Comparison of ENCODE assay signal across 21 mouse cellular contexts in genomic region chr3:105169117-105169516, GRCm38 (mm10).
DNase-seq lines count a peak whose midpoint lies in the region; ATAC-seq and TF ChIP-seq lines count a peak whose summit lies in the region.
"Had no signal": no experiment of that assay in that cellular context is flagged by ENCODE, and none has a peak within 500 bp of the region (broad histone marks: within the 10 kb centered on the region; RNA-seq: fewer than 3 reads in every experiment).

No protein-coding gene starts in this region.

- TF ChIP-seq EP300 in lung, postnatal 0 days (IDR thresholded peaks at IDR 0.05): no peak

- WGBS in lung, postnatal 0 days: 46% methylated on average over 4 of the region's 4 CpGs
- WGBS in hindbrain, postnatal 0 days: 19% methylated on average over 4 of the region's 4 CpGs

- no peak overlapping the region for H3K4me2 ChIP-seq in lung, postnatal 0 days (replicated peaks; ENCODE audit: low read depth, low read length)
- H3K4me2 ChIP-seq in hindbrain, postnatal 0 days (ENCODE audit: low read depth, low read length): no peak overlapping the region
- H3K4me2 ChIP-seq: forebrain, embryonic 12.5 days; heart, embryonic 13.5 days; lung, embryonic 14.5 days had no signal

- H3K4me3 ChIP-seq in lung, postnatal 0 days (ENCODE audit: low read depth, low read length): no peak overlapping the region
- no peak overlapping the region for H3K4me3 ChIP-seq in hindbrain, postnatal 0 days (ENCODE audit: low read length)
- H3K4me3 ChIP-seq: forebrain, embryonic 12.5 days; heart, embryonic 13.5 days; myocyte had no signal

- H3K36me3 ChIP-seq in lung, postnatal 0 days (ENCODE audit: insufficient read depth, low read length): no peaks in the 10 kb centered on the region
- no peaks in the 10 kb centered on the region for H3K36me3 ChIP-seq in hindbrain, postnatal 0 days (ENCODE audit: insufficient read depth, low read length)
- H3K36me3 ChIP-seq: forebrain, embryonic 12.5 days; heart, embryonic 13.5 days had no signal

- no peak overlapping the region for H3K27ac ChIP-seq in lung, postnatal 0 days (ENCODE audit: low read length)
- peak overlapping the region; percentile 36; the same call in 1 of the 2 replicates for H3K27ac ChIP-seq in hindbrain, postnatal 0 days
- H3K27ac ChIP-seq: forebrain, embryonic 12.5 days; heart, embryonic 13.5 days had no signal

- peak; percentile 84 for DNase-seq in heart, adult 11 months
- no peak for DNase-seq in heart, adult 9 months (ENCODE audit: low spot score in 2 of 2)
- peak; percentile 41 for DNase-seq in lung, postnatal 10 days
- no peak for DNase-seq in lung, postnatal 0 days (ENCODE audit: low spot score)
- DNase-seq in brain, adult 2 months (ENCODE audit: low read depth, low spot score): peak; percentile 34
- peak; percentile 46 for DNase-seq in hindbrain, postnatal 0 days (ENCODE audit: low spot score)
- DNase-seq in spleen, adult 12 weeks (ENCODE audit: low spot score): no peak
- DNase-seq: adrenal gland, postnatal 25 days; B cell, adult 2 months; cerebellum, adult 9-11 months; heart, postnatal 36 days; lung, embryonic 14.5 days; right cerebral cortex, adult 18-20 months; spleen, adult 18-20 months; thymus, adult 2 months had no signal

- no peaks in the 10 kb centered on the region for H3K27me3 ChIP-seq in lung, postnatal 0 days (replicated peaks; ENCODE audit: insufficient read depth, low read length)
- H3K27me3 ChIP-seq in hindbrain, postnatal 0 days (ENCODE audit: insufficient read depth, low read length): no peaks in the 10 kb centered on the region
- H3K27me3 ChIP-seq: forebrain, embryonic 12.5 days; heart, embryonic 13.5 days had no signal

- no peak for TF ChIP-seq CTCF in lung, postnatal 0 days (IDR thresholded peaks at IDR 0.05)
- TF ChIP-seq CTCF in hindbrain, postnatal 0 days (IDR thresholded peaks at IDR 0.05; ENCODE audit: low read depth): no peak

- ATAC-seq in lung, postnatal 0 days: no peak; the same call in 1 of the 2 replicates
- ATAC-seq in hindbrain, postnatal 0 days: peak; percentile 82
- ATAC-seq: activated CD4-positive, CD25-positive, alpha-beta regulatory T cell, adult 4 months; intestine, embryonic 16.5 days; Patski had no signal

- no peaks in the 10 kb centered on the region for H3K9me3 ChIP-seq in lung, postnatal 0 days (ENCODE audit: low read length)
- H3K9me3 ChIP-seq in hindbrain, postnatal 0 days (ENCODE audit: low read length): no peaks in the 10 kb centered on the region
- H3K9me3 ChIP-seq: heart, embryonic 13.5 days had no signal

- H3K4me1 ChIP-seq in lung, postnatal 0 days (ENCODE audit: insufficient read depth, low read depth, low read length): no peaks in the 10 kb centered on the region
- H3K4me1 ChIP-seq in hindbrain, postnatal 0 days (ENCODE audit: insufficient read depth, low read length): peaks cover 7% of the 10 kb centered on the region
- H3K4me1 ChIP-seq: heart, embryonic 13.5 days had no signal

- H3K9ac ChIP-seq in lung, postnatal 0 days (replicated peaks; ENCODE audit: low read depth): no peak overlapping the region
- H3K9ac ChIP-seq in hindbrain, postnatal 0 days (replicated peaks; ENCODE audit: low read length): no peak overlapping the region
- H3K9ac ChIP-seq: forebrain, embryonic 12.5 days; heart, embryonic 13.5 days; lung, embryonic 14.5 days had no signal

Comparison
In these comparisons a context has a peak if more than half of its experiments do, and no peak if none do; other contexts are left out.
1. DNase-seq: peak in heart, adult 11 months (single experiment), lung, postnatal 10 days (single experiment), brain, adult 2 months (single experiment) and hindbrain, postnatal 0 days (single experiment); none in heart, adult 9 months (0 of 2), lung, postnatal 0 days (single experiment) and spleen, adult 12 weeks (single experiment).